In the genomic region with DNA sequence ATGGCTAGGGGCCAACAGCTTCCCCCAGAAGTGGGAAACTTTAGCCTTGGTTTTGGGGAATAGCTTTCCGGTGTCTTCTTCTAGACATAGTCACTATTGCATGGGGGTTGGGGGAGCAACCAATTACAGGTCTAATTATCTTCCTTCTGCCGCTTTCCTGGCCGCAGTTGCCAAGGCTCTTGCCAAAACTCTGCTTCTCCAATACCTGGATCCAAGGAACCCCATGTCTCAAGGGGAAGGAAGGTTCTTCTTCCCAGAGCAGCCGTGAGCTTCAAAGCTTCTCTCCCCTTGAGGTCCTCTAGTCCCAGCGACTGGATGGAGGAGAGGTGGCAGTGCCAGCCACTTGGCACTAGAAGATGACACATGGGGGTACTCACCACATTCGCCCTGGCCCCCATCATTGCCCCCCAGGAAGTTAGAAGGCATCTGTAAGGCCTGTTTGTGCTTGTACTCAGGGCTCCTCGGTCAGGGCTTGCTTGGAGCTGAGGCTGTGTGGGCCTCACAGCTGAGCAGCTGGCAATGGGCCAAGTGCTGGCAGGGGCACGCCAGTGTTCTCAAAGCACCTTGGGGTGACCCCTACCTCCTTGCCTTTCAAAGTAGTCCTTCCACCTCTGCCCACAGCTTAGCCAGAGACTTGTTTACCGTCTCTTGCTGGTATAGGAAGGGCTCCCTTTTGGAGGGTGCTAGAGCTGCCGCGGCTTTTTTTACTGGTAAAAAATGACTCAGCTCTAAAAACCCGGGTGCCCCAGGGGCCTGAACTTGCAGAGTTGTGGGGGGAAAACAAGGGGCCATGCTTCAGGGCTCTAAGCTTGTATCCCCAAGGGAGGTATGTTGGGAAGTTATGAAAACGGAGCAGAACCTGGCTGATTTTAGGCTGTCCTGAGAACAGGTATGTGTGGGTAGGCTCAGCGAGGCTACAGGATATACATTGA, we compare ENCODE assay signal across 9 mouse cellular contexts. TPM values are rescaled to one million over a fixed set of nuclear protein-coding genes. Genes with fewer than 3 reads are reported as not detected.
DNase-seq lines count a peak whose midpoint lies in the region; ATAC-seq and TF ChIP-seq lines count a peak whose summit lies in the region.
"Had no signal": no experiment of that assay in that cellular context is flagged by ENCODE, and none has a peak within 500 bp of the region (broad histone marks: within the 10 kb centered on the region; RNA-seq: fewer than 3 reads in every experiment).

No protein-coding gene starts in this region.

- H3K4me1 ChIP-seq in lung, embryonic 14.5 days (ENCODE audit: insufficient read depth): peaks cover 9% of the 10 kb centered on the region
- H3K4me1 ChIP-seq in embryonic facial prominence, embryonic 13.5 days: peaks cover 69% of the 10 kb centered on the region

- no peak for ATAC-seq in CD4-positive, CD25-positive, alpha-beta regulatory T cell, adult 4 months
- peak; percentile 45; the same call in 1 of the 2 replicates for ATAC-seq in lung, embryonic 14.5 days (ENCODE audit: insufficient read depth)
- no peak for ATAC-seq in embryonic facial prominence, embryonic 13.5 days (ENCODE audit: insufficient number of reproducible peaks, insufficient read depth, low FRiP score, low TSS enrichment, low read depth)

- H3K27me3 ChIP-seq in lung, embryonic 14.5 days (ENCODE audit: insufficient read depth, low read length): no peaks in the 10 kb centered on the region
- no peaks in the 10 kb centered on the region for H3K27me3 ChIP-seq in embryonic facial prominence, embryonic 13.5 days
- H3K27me3 ChIP-seq: liver, embryonic 15.5 days had no signal

- DNase-seq in CD4-positive, CD25-positive, alpha-beta regulatory T cell, adult 2 months (ENCODE audit: low read depth, low spot score): peak; percentile 50
- peak; percentile 71 for DNase-seq in lung, embryonic 14.5 days
- no peak for DNase-seq in lung, postnatal 25 days (ENCODE audit: low spot score)
- peak; percentile 60 to 69 for DNase-seq in kidney, postnatal 4 days
- DNase-seq in layer of hippocampus, adult 8-10 months (ENCODE audit: low spot score in 2 of 2): no peak
- no peak for DNase-seq in spleen, postnatal 4 days (ENCODE audit: low spot score in 2 of 2)

- H3K4me2 ChIP-seq in lung, embryonic 14.5 days: no peak overlapping the region
- H3K4me2 ChIP-seq in embryonic facial prominence, embryonic 13.5 days: no peak overlapping the region
- H3K4me2 ChIP-seq: liver, embryonic 15.5 days had no signal

- WGBS in lung, embryonic 14.5 days: 62% methylated on average over 14 of the region's 14 CpGs
- 66% methylated on average over 14 of the region's 14 CpGs for WGBS in embryonic facial prominence, embryonic 13.5 days

- H3K27ac ChIP-seq in lung, embryonic 14.5 days (ENCODE audit: low read depth): no peak overlapping the region; the same call in 1 of the 2 replicates
- peak overlapping the region; percentile 44; the same call in 1 of the 2 replicates for H3K27ac ChIP-seq in embryonic facial prominence, embryonic 13.5 days
- H3K27ac ChIP-seq: liver, embryonic 15.5 days had no signal

- TF ChIP-seq CTCF in lung, embryonic 14.5 days (IDR thresholded peaks at IDR 0.05; ENCODE audit: low read depth): no peak

- H3K36me3 ChIP-seq in lung, embryonic 14.5 days (ENCODE audit: insufficient read depth): no peaks in the 10 kb centered on the region
- no peaks in the 10 kb centered on the region for H3K36me3 ChIP-seq in embryonic facial prominence, embryonic 13.5 days
- H3K36me3 ChIP-seq: liver, embryonic 15.5 days had no signal

- H3K9ac ChIP-seq in lung, embryonic 14.5 days: no peak overlapping the region
- no peak overlapping the region for H3K9ac ChIP-seq in embryonic facial prominence, embryonic 13.5 days
- H3K9ac ChIP-seq: liver, embryonic 15.5 days had no signal

- no peak overlapping the region for H3K4me3 ChIP-seq in lung, embryonic 14.5 days (ENCODE audit: low read depth, low read length)
- no peak overlapping the region for H3K4me3 ChIP-seq in embryonic facial prominence, embryonic 13.5 days
- H3K4me3 ChIP-seq: liver, embryonic 15.5 days had no signal

- no peaks in the 10 kb centered on the region for H3K9me3 ChIP-seq in lung, embryonic 14.5 days (ENCODE audit: low read depth, low read length)
- H3K9me3 ChIP-seq in embryonic facial prominence, embryonic 13.5 days: no peaks in the 10 kb centered on the region
- H3K9me3 ChIP-seq: liver, embryonic 15.5 days had no signal

RNA-seq across cellular contexts. Expression of gene Srp9, which starts 12.9 kb away (rescaled TPM):
- polyA plus RNA-seq in CD4-positive, CD25-positive, alpha-beta regulatory T cell, adult 4 months (2017; shearing (Covaris generic)): 100 to 1,000 TPM; 114 to 148 TPM
- 141 and 153 TPM in 2 replicates for polyA plus RNA-seq in lung, embryonic 14.5 days (2014; fragmentation: Nextera tagmentation; extraction: Ambion mirVana)
- polyA plus RNA-seq in embryonic facial prominence, embryonic 13.5 days (2015; fragmentation: Nextera tagmentation; extraction: Ambion mirVana): 163 and 166 TPM in 2 replicates
- 10 to 100 TPM; 59.2 to 68.1 (median 65.4) TPM for total RNA-seq in layer of hippocampus, adult 8-10 months (2022)

RNA-seq across cellular contexts. Expression of gene Vmn1r1, which starts 52.6 kb away (rescaled TPM):
- polyA plus RNA-seq in CD4-positive, CD25-positive, alpha-beta regulatory T cell, adult 4 months (2017; shearing (Covaris generic)): under 1 TPM in 1 of 2 experiments, not detected in 1; 0.11 TPM
- polyA plus RNA-seq in lung, embryonic 14.5 days (2014; fragmentation: Nextera tagmentation; extraction: Ambion mirVana): not detected in 2 replicates
- polyA plus RNA-seq in embryonic facial prominence, embryonic 13.5 days (2015; fragmentation: Nextera tagmentation; extraction: Ambion mirVana): not detected in 2 replicates
- total RNA-seq in layer of hippocampus, adult 8-10 months (2022): not detected
- polyA plus RNA-seq: liver, embryonic 15.5 days had no signal

Comparison
In these comparisons a context has a peak if more than half of its experiments do, and no peak if none do; other contexts are left out.
1. DNase-seq: peak in CD4-positive, CD25-positive, alpha-beta regulatory T cell, adult 2 months (single experiment), lung, embryonic 14.5 days (single experiment) and kidney, postnatal 4 days (2 of 2); none in lung, postnatal 25 days (single experiment), layer of hippocampus, adult 8-10 months (0 of 2) and spleen, postnatal 4 days (0 of 2).